Mouse (Mus musculus) ES-E14 (cell line): ENCODE data around the gene Atp5k. TPM values are rescaled to one million over a fixed set of nuclear protein-coding genes. Genes with fewer than 3 reads are reported as not detected.

ENCODE experiments used
- DNase-seq: peaks from one replicate; pipeline ENCODE4 v3.0.0-alpha.2; 2013; ENCODE audit warnings: low read depth, low spot score
- H3K27ac ChIP-seq: 2 replicates; pipeline ENCODE4 v1.5.1; 2012; ENCODE audit warnings: low read depth, mild to moderate bottlenecking, low read length, moderate library complexity, mixed read lengths; ENCODE audit not compliant: poor library complexity, insufficient read depth, severe bottlenecking
- H3K36me3 ChIP-seq: 2 replicates; pipeline ENCODE4 v1.6.1; 2012; ENCODE audit warnings: mild to moderate bottlenecking, low read length, moderate library complexity, mixed read lengths; ENCODE audit not compliant: control insufficient read depth, poor library complexity, insufficient read depth, severe bottlenecking
- H3K4me1 ChIP-seq, 2 experiments: fragments of 150-350 bp in 1 of 2; sonication (generic) in 1 of 2; 2 replicates each; pipeline ENCODE4 v1.6.1; 2012; ENCODE audit warnings: low read length in 2 of 2, mild to moderate bottlenecking in 1 of 2, mixed read lengths in 1 of 2; ENCODE audit not compliant: control insufficient read depth in 2 of 2, insufficient read depth in 2 of 2, poor library complexity in 1 of 2
- H3K4me3 ChIP-seq, 2 experiments: fragments of 150-350 bp in 1 of 2; sonication (generic) in 1 of 2; 2 replicates each; pipeline ENCODE4 v1.5.1; 2012; ENCODE audit warnings: low read length in 2 of 2, low read depth in 1 of 2, mild to moderate bottlenecking in 1 of 2, mixed read lengths in 1 of 2; ENCODE audit not compliant: insufficient read depth in 1 of 2, poor library complexity in 1 of 2, severe bottlenecking in 1 of 2
- H3K9ac ChIP-seq: 2 replicates; pipeline ENCODE4 v1.6.1; 2012; ENCODE audit warnings: low read depth, mild to moderate bottlenecking, low read length, mixed read lengths; ENCODE audit not compliant: poor library complexity, insufficient read depth, severe bottlenecking
- H3K9me3 ChIP-seq: fragments of 150-350 bp; sonication (generic); 2 replicates; pipeline ENCODE4 v1.6.1; 2012; ENCODE audit warnings: low read depth, mild to moderate bottlenecking, low read length; ENCODE audit not compliant: control insufficient read depth, insufficient read depth
- CHD2 ChIP-seq: IDR thresholded peaks from 2 replicates; pipeline ENCODE4 v1.6.1; 2014; ENCODE audit warnings: mild to moderate bottlenecking, low read depth, low read length, inconsistent platforms
- HCFC1 ChIP-seq: IDR thresholded peaks from 2 replicates; pipeline ENCODE4 v1.6.1; 2012; ENCODE audit warnings: low read length, inconsistent platforms, borderline replicate concordance; ENCODE audit not compliant: insufficient read depth
- MAFK ChIP-seq: IDR thresholded peaks from 2 replicates; pipeline ENCODE4 v1.6.1; 2014; ENCODE audit warnings: mild to moderate bottlenecking, low read depth, low read length, inconsistent platforms; ENCODE audit not compliant: insufficient read depth
- ZC3H11A ChIP-seq: IDR thresholded peaks from 2 replicates; pipeline ENCODE4 v1.6.1; 2012; ENCODE audit warnings: low read depth, mild to moderate bottlenecking, inconsistent platforms, low read length, borderline replicate concordance
- ZNF384 ChIP-seq: IDR thresholded peaks from 2 replicates; pipeline ENCODE4 v1.6.1; 2012; ENCODE audit warnings: low read depth, low read length, inconsistent platforms
- in situ Hi-C, 2 experiments: fragments of 600-800 bp; cut with MboI; formaldehyde crosslinking; loops; one replicate each; pipeline ENCODE4 v1.15.1; 2025; ENCODE audit warnings: low sequenced_read_pairs in 2 of 2, inconsistent platforms in 1 of 2; ENCODE audit not compliant: unreplicated experiment in 2 of 2
- total RNA-seq: library from RNA; depleted of rRNA; stranded (reverse); fragments of 300-350 nt; gene quantifications from 2 replicates; pipeline ENCODE4 v1.2.3, GENCODE M21; 2012

The Atp5k gene
- total RNA-seq, 1 experiment, result 685 TPM

GRCm38 (mm10) chr5:108460461-108460860 is 26.2 kb upstream of the Atp5k start:
- DNase-seq, result no peak
- TF ChIP-seq MAFK, result no peak
- no peak for TF ChIP-seq ZC3H11A
- TF ChIP-seq CHD2, result no peak
- TF ChIP-seq ZNF384, result no peak
- no peak for TF ChIP-seq HCFC1
- in situ Hi-C loops, result no loop called here
- Histone ChIP-seq H3K9me3 (no peaks in the 10 kb centered on the region), H3K27ac (no peak overlapping the region), H3K36me3 (no peaks in the 10 kb centered on the region), H3K4me1 (peaks cover 0 to 7% of the 10 kb centered on the region in 2 experiments; a peak in 1 of 4 replicates), H3K9ac (peak overlapping the region; percentile 33; the same call in 1 of the 2 replicates), H3K4me3 (peak overlapping the region; percentile 16 to 98)

GRCm38 (mm10) chr5:108458706-108459105 is 24.5 kb upstream of the Atp5k start:
- H3K27ac ChIP-seq, result no peak overlapping the region
- no peaks in the 10 kb centered on the region for H3K36me3 ChIP-seq
- no peak for TF ChIP-seq CHD2
- TF ChIP-seq ZNF384, result no peak
- TF ChIP-seq ZC3H11A, result no peak
- TF ChIP-seq HCFC1, result no peak
- TF ChIP-seq MAFK, result no peak
- H3K9me3 ChIP-seq, result no peaks in the 10 kb centered on the region
- no peak for DNase-seq
- no peak overlapping the region for H3K9ac ChIP-seq
- in situ Hi-C loops, result no loop called here
- peaks cover 0 to 7% of the 10 kb centered on the region in 2 experiments; a peak in 1 of 4 replicates for H3K4me1 ChIP-seq
- no peak overlapping the region for H3K4me3 ChIP-seq

GRCm38 (mm10) chr5:108454094-108454493 is 19.8 kb upstream of the Atp5k start:
- no peak for DNase-seq
- no peak overlapping the region for H3K9ac ChIP-seq
- H3K9me3 ChIP-seq, result no peaks in the 10 kb centered on the region
- H3K4me1 ChIP-seq, result peaks cover 0 to 2% of the 10 kb centered on the region in 2 experiments; a peak in 1 of 4 replicates
- in situ Hi-C loops, result no loop called here
- TF ChIP-seq HCFC1 (no peak), MAFK (no peak), ZNF384 (no peak), ZC3H11A (no peak), CHD2 (no peak)
- H3K4me3 ChIP-seq, result no peak overlapping the region
- H3K27ac ChIP-seq, result no peak overlapping the region
- no peaks in the 10 kb centered on the region for H3K36me3 ChIP-seq

DNA sequence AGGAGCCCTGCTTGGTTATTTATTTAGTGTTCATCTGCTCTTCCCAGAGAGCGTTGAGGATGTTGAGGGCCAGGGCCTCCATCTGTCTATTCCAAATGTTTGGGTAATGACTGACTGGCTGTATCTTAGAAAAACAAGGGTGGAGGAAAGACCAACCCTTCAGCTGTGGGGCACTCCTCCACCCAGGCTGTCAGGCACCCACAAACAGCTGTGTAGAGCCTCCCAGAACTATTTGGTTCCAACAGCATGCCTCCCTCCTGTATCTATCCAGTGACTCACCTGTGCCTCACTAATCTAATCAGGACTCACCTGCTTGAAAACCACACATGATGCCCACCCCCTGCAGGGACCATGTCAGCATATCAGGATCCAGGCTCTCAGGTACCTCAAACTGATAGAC is 18.2 kb upstream of the Atp5k start:
- in situ Hi-C loops, result no loop called here
- Histone ChIP-seq H3K27ac (no peak overlapping the region), H3K4me1 (peaks cover 2 to 6% of the 10 kb centered on the region in 2 experiments; a peak in 1 of 4 replicates)

DNA sequence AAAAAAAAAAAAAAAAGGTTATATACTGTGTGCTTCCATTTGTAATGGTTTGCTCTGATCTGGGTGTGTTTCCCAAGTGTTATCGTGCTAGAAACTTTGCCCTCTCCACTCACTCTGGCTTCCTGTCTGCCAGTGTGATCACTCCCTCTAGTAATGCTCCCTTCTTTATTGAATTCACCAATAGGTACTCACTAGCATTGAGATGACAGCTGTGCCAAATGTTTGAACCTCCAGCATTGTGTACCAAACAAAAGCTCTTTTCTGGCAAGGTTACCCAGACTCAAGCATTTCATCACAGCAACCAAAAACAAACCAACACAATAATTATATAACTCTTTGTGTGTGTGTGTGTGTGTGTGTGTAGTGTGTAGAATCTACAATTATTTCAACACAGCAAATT is 17.4 kb upstream of the Atp5k start:
- Histone ChIP-seq H3K9me3 (no peaks in the 10 kb centered on the region), H3K4me3 (no peak overlapping the region), H3K4me1 (peaks cover 2 to 6% of the 10 kb centered on the region in 2 experiments; a peak in 1 of 4 replicates), H3K9ac (no peak overlapping the region), H3K36me3 (no peaks in the 10 kb centered on the region), H3K27ac (no peak overlapping the region)
- no peak for DNase-seq
- in situ Hi-C loops, result no loop called here
- TF ChIP-seq MAFK (no peak), CHD2 (no peak), HCFC1 (no peak), ZNF384 (no peak), ZC3H11A (no peak)

More for the DNA sequence above, 18.2 kb upstream of the Atp5k start:
- TF ChIP-seq MAFK, result no peak
- no peak for TF ChIP-seq HCFC1
- no peak for TF ChIP-seq CHD2
- no peak for DNase-seq
- H3K36me3 ChIP-seq, result no peaks in the 10 kb centered on the region
- H3K9me3 ChIP-seq, result no peaks in the 10 kb centered on the region
- H3K9ac ChIP-seq, result no peak overlapping the region
- H3K4me3 ChIP-seq, result no peak overlapping the region
